Mouse (Mus musculus): ENCODE results near the gene Tex21. TPM values are rescaled to one million over a fixed set of nuclear protein-coding genes. Genes with fewer than 3 reads are reported as not detected.

The Tex21 gene
- total and polyA plus RNA-seq, 2 experiments from 2014 or later = not detected

DNA sequence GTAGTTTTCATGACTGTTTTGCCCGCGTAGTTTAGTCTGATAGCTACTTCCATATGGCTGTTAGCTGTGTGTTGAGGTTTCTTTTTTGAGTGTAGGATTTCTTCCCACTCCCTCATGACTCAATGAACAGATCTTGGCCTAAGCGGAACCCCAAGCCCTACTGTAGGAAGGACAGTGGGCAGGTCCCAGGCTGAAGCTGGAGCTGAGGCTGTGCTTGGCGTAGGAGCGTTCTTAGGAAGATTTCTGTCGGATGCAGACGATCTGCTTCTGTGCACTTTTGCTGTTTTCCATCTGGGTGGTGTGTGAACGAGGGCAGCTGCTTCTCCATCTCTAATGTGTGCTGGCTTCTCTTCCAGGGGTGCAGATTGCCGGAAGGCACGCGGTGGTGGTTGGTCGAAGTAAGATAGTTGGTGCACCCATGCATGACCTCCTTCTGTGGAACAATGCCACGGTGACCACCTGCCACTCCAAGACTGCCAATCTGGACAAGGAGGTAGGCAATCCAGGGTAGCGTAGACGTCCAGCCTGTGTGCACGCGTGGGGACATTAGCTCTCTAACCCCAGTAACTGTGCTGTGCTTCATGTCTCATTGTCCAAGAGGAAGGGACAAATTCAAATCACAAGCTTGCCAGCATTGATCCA, 36.1 kb upstream of the Tex21 start:
- WGBS = 72% methylated on average over 17 of the region's 17 CpGs
- ATAC-seq = peak; percentile 62

DNA sequence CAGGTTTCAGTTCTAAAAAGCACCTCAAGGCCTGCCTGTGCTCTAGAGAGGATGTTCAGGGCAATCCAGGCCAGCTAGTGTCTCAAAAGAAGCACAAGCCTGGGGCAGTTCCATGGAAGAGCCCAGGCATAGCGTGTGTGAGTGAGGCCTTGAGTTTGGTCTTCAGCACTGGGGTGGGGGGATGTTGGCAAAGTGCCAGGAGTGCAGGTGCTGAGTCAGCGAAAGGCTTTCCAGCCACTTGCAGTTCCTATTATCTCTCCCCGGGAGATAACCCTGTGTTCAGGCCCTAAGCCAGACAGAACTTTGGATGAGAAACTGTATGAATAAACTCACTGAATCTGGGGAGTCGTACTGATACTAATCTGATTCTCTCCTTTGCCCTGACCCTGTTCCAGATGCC, 35.6 kb upstream of the Tex21 start:
- H3K36me3 ChIP-seq (ENCODE audit: insufficient read depth, low read length) = 0 out of 2 replicates have a peak, but pooled peaks cover 4% of the 10 kb centered on the region
- peak overlapping the region; percentile 26; the same call in 1 of the 2 replicates for H3K27ac ChIP-seq
- H3K9ac ChIP-seq (replicated peaks; ENCODE audit: low read length) = no peak overlapping the region
- no peaks in the 10 kb centered on the region for H3K9me3 ChIP-seq (ENCODE audit: low read length)
- TF ChIP-seq CTCF (IDR thresholded peaks at IDR 0.05; ENCODE audit: low read depth) = no peak
- ATAC-seq (peak; percentile 38; the same call in 1 of the 2 replicates), DNase-seq (ENCODE audit: low spot score) (peak; percentile 53)
- H3K27me3 ChIP-seq (ENCODE audit: insufficient read depth, low read length) = no peaks in the 10 kb centered on the region
- H3K4me2 ChIP-seq (ENCODE audit: low read depth, low read length) = no peak overlapping the region
- WGBS = 20% methylated on average over 4 of the region's 4 CpGs
- no peak overlapping the region for H3K4me3 ChIP-seq (ENCODE audit: low read length)
- no peaks in the 10 kb centered on the region for H3K4me1 ChIP-seq (ENCODE audit: insufficient read depth, low read length)

More for the DNA sequence above, 36.1 kb upstream of the Tex21 start:
- 0 out of 2 replicates have a peak, but pooled peaks cover 4% of the 10 kb centered on the region for H3K36me3 ChIP-seq (ENCODE audit: insufficient read depth, low read length)
- H3K27me3 ChIP-seq (ENCODE audit: insufficient read depth, low read length) = no peaks in the 10 kb centered on the region
- H3K9me3 ChIP-seq (ENCODE audit: low read length) = no peaks in the 10 kb centered on the region
- no peak overlapping the region for H3K9ac ChIP-seq (replicated peaks; ENCODE audit: low read length)
- no peak for DNase-seq (ENCODE audit: low spot score)
- H3K27ac ChIP-seq = peak overlapping the region; percentile 26; the same call in 1 of the 2 replicates
- no peaks in the 10 kb centered on the region for H3K4me1 ChIP-seq (ENCODE audit: insufficient read depth, low read length)
- no peak for TF ChIP-seq CTCF (IDR thresholded peaks at IDR 0.05; ENCODE audit: low read depth)
- no peak overlapping the region for H3K4me2 ChIP-seq (ENCODE audit: low read depth, low read length)
- H3K4me3 ChIP-seq (ENCODE audit: low read length) = no peak overlapping the region

DNA sequence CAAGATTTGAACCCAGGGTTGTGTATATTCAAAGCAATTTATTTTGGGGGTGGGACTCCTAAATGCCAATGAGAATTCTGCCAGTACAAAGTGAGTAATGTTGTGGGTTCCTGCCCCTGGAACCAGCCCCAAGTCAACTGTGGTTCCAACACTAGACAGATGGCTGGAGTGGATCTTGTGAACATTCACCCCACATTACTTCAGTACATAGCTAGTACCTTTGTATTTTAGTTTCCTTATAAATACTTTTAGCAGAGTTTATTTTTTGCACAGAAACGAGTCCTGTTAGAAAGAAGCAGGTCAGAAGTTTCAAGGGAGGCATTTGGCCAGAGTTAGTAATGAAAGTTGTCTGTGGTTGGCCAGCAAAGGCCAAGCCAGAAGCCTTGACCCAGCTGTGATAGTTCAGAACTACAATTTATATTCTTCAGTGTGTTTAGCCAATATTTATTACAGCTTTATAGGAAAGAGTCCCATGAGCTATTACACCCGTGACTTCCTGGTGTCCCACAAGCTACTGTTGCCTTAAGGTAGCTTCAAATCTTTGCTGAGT, 34.6 kb upstream of the Tex21 start:
- Histone ChIP-seq H3K4me2 (ENCODE audit: low read depth, low read length) (no peak overlapping the region), H3K27me3 (ENCODE audit: insufficient read depth, low read length) (no peaks in the 10 kb centered on the region), H3K9ac (replicated peaks; ENCODE audit: low read length) (no peak overlapping the region), H3K27ac (no peak overlapping the region), H3K9me3 (ENCODE audit: low read length) (no peaks in the 10 kb centered on the region), H3K4me1 (ENCODE audit: insufficient read depth, low read length) (no peaks in the 10 kb centered on the region), H3K36me3 (ENCODE audit: insufficient read depth, low read length) (0 out of 2 replicates have a peak, but pooled peaks cover 4% of the 10 kb centered on the region), H3K4me3 (ENCODE audit: low read length) (no peak overlapping the region)
- WGBS = 86% methylated on average over 2 of the region's 2 CpGs
- no peak for TF ChIP-seq CTCF (IDR thresholded peaks at IDR 0.05; ENCODE audit: low read depth)
- no peak for DNase-seq (ENCODE audit: low spot score)
- ATAC-seq = no peak

DNA sequence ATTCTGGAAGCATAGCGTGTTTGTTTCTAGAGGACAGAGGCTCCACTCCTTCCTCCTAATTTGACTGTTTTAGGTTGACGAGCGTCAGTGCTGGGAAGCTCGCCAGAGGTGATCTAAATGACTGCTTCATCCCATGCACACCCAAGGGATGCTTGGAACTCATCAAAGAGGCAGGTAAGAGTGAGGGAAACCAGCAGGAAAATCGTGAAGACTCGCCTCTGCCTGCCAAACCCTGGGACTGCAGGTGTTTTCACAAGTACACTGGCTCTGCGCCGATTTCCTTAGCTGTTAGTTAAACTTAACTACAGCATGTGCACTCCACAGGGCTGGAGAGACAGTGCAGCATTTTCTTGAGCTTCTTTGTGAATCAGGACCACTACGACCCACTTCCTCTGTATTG, 34.0 kb upstream of the Tex21 start:
- 75% methylated on average over 9 of the region's 9 CpGs for WGBS
- ATAC-seq = no peak

DNA sequence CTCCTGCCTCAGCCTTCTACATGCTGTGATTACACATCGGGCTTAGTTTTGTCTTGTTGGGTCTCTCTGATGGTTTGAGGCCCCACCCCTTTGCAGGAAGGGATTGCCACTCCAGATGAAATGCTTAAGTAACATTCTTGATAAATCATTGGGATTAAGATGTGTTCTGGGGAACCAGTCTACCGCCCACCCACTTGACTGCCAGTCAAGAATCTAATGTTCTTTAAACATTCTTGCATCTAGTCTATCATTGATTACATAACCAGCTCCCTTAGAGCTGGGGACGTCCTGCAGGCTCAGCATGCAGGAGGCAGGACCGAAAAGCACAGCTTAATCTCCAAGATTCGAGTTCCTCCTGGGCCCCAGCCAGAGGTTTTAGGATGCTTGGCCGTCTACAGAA, 31.7 kb upstream of the Tex21 start:
- Histone ChIP-seq H3K27ac (no peak overlapping the region), H3K4me1 (ENCODE audit: insufficient read depth, low read length) (no peaks in the 10 kb centered on the region), H3K36me3 (ENCODE audit: insufficient read depth, low read length) (peaks cover 4% of the 10 kb centered on the region; the same call in 1 of the 2 replicates), H3K9me3 (ENCODE audit: low read length) (no peaks in the 10 kb centered on the region), H3K9ac (replicated peaks; ENCODE audit: low read length) (no peak overlapping the region), H3K4me3 (ENCODE audit: low read length) (no peak overlapping the region), H3K27me3 (ENCODE audit: insufficient read depth, low read length) (no peaks in the 10 kb centered on the region), H3K4me2 (ENCODE audit: low read depth, low read length) (no peak overlapping the region)
- WGBS = 76% methylated on average over 6 of the region's 6 CpGs
- ATAC-seq = no peak
- DNase-seq (ENCODE audit: low spot score) = no peak
- TF ChIP-seq CTCF (IDR thresholded peaks at IDR 0.05; ENCODE audit: low read depth) = no peak

More for the DNA sequence above, 34.0 kb upstream of the Tex21 start:
- Histone ChIP-seq H3K4me1 (ENCODE audit: insufficient read depth, low read length) (no peaks in the 10 kb centered on the region), H3K4me3 (ENCODE audit: low read length) (no peak overlapping the region), H3K27ac (no peak overlapping the region), H3K4me2 (ENCODE audit: low read depth, low read length) (no peak overlapping the region), H3K36me3 (ENCODE audit: insufficient read depth, low read length) (peaks cover 4% of the 10 kb centered on the region; the same call in 1 of the 2 replicates), H3K27me3 (ENCODE audit: insufficient read depth, low read length) (no peaks in the 10 kb centered on the region), H3K9me3 (ENCODE audit: low read length) (no peaks in the 10 kb centered on the region), H3K9ac (replicated peaks; ENCODE audit: low read length) (no peak overlapping the region)
- TF ChIP-seq CTCF (IDR thresholded peaks at IDR 0.05; ENCODE audit: low read depth) = no peak
- peak; percentile 46 for DNase-seq (ENCODE audit: low spot score)

DNA sequence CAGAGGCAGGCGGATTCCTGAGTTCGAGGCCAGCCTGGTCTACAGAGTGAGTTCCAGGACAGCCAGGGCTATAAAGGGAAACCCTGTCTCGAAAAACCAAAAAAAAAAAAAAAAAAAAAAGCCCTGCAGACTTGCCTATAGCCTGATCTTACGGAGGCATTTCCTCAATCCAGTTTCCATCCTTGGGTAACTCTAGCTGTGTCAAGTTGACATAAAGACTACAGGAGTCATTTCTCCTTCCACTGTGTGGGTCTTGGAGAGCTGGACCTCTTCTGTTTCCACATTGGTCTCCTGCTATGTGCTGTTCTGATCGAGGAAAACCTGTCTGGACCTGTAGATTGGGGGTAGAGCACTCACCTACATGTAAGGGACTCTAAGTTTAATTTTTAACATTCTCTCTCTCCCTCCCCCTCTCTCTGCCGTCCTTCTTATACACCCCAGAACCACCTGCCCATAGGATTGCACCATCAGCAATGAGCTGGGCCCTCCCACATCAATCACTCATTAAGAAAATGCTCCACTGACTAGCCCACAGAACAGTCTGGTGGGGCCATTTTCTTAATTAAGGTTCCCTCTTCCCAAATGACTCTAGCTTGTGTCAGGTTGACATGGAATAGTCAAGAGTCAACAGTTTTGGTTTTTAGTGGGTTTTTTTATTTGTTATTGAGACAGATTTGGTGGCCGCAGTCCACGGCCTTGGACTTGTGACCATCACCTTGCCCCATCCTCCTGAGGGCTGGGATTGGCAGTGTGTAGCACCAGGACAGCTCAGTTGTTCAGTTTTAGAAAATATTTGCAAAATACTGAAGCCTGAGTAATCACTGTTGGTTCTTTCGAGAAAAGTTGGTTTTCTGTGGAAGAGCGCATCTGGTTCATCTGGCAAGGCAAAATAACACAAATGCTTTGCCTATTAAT, 26.3 kb upstream of the Tex21 start:
- DNase-seq (ENCODE audit: low spot score) (no peak), ATAC-seq (no peak)
- H3K4me3 ChIP-seq (ENCODE audit: low read length) = no peak overlapping the region
- no peak overlapping the region for H3K4me2 ChIP-seq (ENCODE audit: low read depth, low read length)
- no peaks in the 10 kb centered on the region; the same call in 1 of the 2 replicates for H3K36me3 ChIP-seq (ENCODE audit: insufficient read depth, low read length)
- no peaks in the 10 kb centered on the region for H3K4me1 ChIP-seq (ENCODE audit: insufficient read depth, low read length)
- H3K27ac ChIP-seq = no peak overlapping the region
- no peaks in the 10 kb centered on the region for H3K27me3 ChIP-seq (ENCODE audit: insufficient read depth, low read length)
- H3K9ac ChIP-seq (replicated peaks; ENCODE audit: low read length) = no peak overlapping the region
- 91% methylated on average over 10 of the region's 10 CpGs for whole genome bisulfite sequencing
- H3K9me3 ChIP-seq (ENCODE audit: low read length) = no peaks in the 10 kb centered on the region
- no peak for TF ChIP-seq CTCF (IDR thresholded peaks at IDR 0.05; ENCODE audit: low read depth)
